Mouse (Mus musculus): Measurements from ENCODE around the gene Vrk3.

GRCm38 (mm10) chr7:44706322-44706721, 41.9 kb upstream of the Vrk3 start:
- no peak for TF ChIP-seq CTCF (IDR thresholded peaks at IDR 0.05; ENCODE audit: extremely low read depth, insufficient read depth, insufficient read length, insufficient replicate concordance)
- TF ChIP-seq POLR2A (IDR thresholded peaks at IDR 0.05; ENCODE audit: low read depth, low read length) = no peak
